Mouse (Mus musculus) midbrain, embryonic 11.5 days (tissue): ENCODE results near the gene Gm8251. TPM values are rescaled to one million over a fixed set of nuclear protein-coding genes. Genes with fewer than 3 reads are reported as not detected.

Experiments
- polyA plus RNA-seq: library from polyadenylated mRNA; unstranded; fragments of >200 nt; fragmentation: Nextera tagmentation; extraction: Ambion mirVana; gene quantifications from 2 replicates; pipeline ENCODE4 v1.2.1, GENCODE M21; 2014

Gene Gm8251
- polyA plus RNA-seq, 1 experiment from 2014 or later, result 0.26 TPM

Other genes with a start within 250 kb of the Gm8251 start
- gene Uxs1, start 234.1 kb downstream of the Gm8251 start, polyA plus RNA-seq, result 21.2 and 21.7 TPM in 2 replicates
- 72.0 and 72.1 TPM in 2 replicates for gene Tpp2, start 128.3 kb downstream of the Gm8251 start, polyA plus RNA-seq
- gene Mettl21c, start 41.9 kb downstream of the Gm8251 start, polyA plus RNA-seq, result 0.43 and 0.68 TPM in 2 replicates
- 110 and 115 TPM in 2 replicates for gene Tex30, start 40.5 kb upstream of the Gm8251 start, polyA plus RNA-seq
- gene Kdelc1, start 56.9 kb upstream of the Gm8251 start, polyA plus RNA-seq, result 56.8 and 62.1 TPM in 2 replicates
- 27.9 and 31.2 TPM in 2 replicates for gene Bivm, start 57.0 kb upstream of the Gm8251 start, polyA plus RNA-seq
- 41.8 and 43.5 TPM in 2 replicates for gene Ercc5, start 85.8 kb upstream of the Gm8251 start, polyA plus RNA-seq
- not detected in 2 replicates for gene Mettl21e, start 157.0 kb upstream of the Gm8251 start, polyA plus RNA-seq